Mouse (Mus musculus) thymus, adult 2 months (tissue): ENCODE results near the gene Pde10a. TPM values are rescaled to one million over a fixed set of nuclear protein-coding genes. Genes with fewer than 3 reads are reported as not detected.

ENCODE experiments used
- DNase-seq: peaks from one replicate; pipeline ENCODE4 v3.0.0; 2021
- H3K27ac ChIP-seq: fragments of 200-500 bp; 2 replicates; pipeline ENCODE4 v1.5.1; 2012; ENCODE audit warnings: low read length, control low read depth; ENCODE audit not compliant: control insufficient read depth, insufficient read depth
- H3K27me3 ChIP-seq: fragments of 200-500 bp; 2 replicates; pipeline ENCODE4 v1.6.1; 2012; ENCODE audit warnings: mild to moderate bottlenecking, low read length, moderate library complexity, mixed read lengths; ENCODE audit not compliant: control insufficient read depth, insufficient read depth
- H3K36me3 ChIP-seq: fragments of 200-500 bp; 2 replicates; pipeline ENCODE4 v1.6.1; 2012; ENCODE audit warnings: mild to moderate bottlenecking, low read length, moderate library complexity; ENCODE audit not compliant: control insufficient read depth, insufficient read depth
- H3K4me1 ChIP-seq: fragments of 200-500 bp; replicated peaks from 2 replicates; pipeline ENCODE4 v1.6.1; 2012; ENCODE audit warnings: low read length; ENCODE audit not compliant: control insufficient read depth, insufficient read depth
- H3K4me3 ChIP-seq: fragments of 200-500 bp; 2 replicates; pipeline ENCODE4 v1.5.1; 2012; ENCODE audit warnings: mild to moderate bottlenecking, low read length, control low read depth, moderate library complexity; ENCODE audit not compliant: control insufficient read depth, insufficient read depth
- CTCF ChIP-seq: fragments of 200-500 bp; IDR thresholded peaks from 2 replicates; pipeline ENCODE4 v1.5.1; 2012; ENCODE audit warnings: mild to moderate bottlenecking, control low read depth, low read length, moderate library complexity, borderline replicate concordance; ENCODE audit not compliant: control insufficient read depth, poor library complexity, insufficient read depth; ENCODE audit errors: extremely low read depth
- POLR2A ChIP-seq: fragments of 200-500 bp; IDR thresholded peaks from 2 replicates; pipeline ENCODE4 v1.6.1; 2012; ENCODE audit warnings: mild to moderate bottlenecking, low read length, control low read depth, moderate library complexity; ENCODE audit not compliant: control insufficient read depth, poor library complexity, insufficient read depth; ENCODE audit errors: extremely low read depth
- WGBS: fragments of 180-500 bp; shearing (Covaris S2); methylation state at CpG from one replicate; pipeline ENCODE4 v1.1.7; 2018; 5-methylcytosine and 5-hydroxymethylcytosine counted together
- polyA plus RNA-seq: library from polyadenylated mRNA; depleted of rRNA; stranded (reverse); fragments of >200 nt; gene quantifications from 2 replicates; pipeline ENCODE4 v1.2.3, GENCODE M21; 2012

The Pde10a gene
- polyA plus RNA-seq, 1 experiment = 4.8 TPM

DNA sequence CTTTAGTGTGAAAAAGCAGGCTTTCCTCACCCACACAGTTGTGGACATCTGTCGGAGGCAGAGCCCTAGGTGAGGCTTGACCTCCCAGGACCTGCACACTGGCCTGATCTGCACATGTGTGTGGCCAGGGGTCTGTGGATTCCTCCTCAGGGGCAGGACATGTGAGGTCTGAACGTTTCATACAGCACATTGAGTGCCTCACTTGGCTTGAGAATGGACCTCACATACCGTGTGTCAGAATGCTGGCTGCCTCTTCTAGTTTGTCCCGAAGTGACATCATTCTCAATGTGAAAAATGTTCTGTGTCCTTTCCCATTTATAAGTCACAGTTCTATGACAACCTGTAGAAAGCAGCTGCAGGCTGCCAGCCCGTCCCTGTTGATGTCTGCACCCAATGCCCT lies 385.4 kb downstream of the Pde10a start:
- Histone ChIP-seq H3K4me3 (no peak overlapping the region), H3K36me3 (no peaks in the 10 kb centered on the region), H3K27me3 (no peaks in the 10 kb centered on the region), H3K27ac (no peak overlapping the region), H3K4me1 (peaks cover 12% of the 10 kb centered on the region)
- 89% methylated on average over 5 of the region's 5 CpGs for whole genome bisulfite sequencing
- TF ChIP-seq POLR2A (no peak), CTCF (no peak)
- DNase-seq = no peak

GRCm38 (mm10) chr17:8912933-8913332 lies 387.8 kb downstream of the Pde10a start:
- H3K27me3 ChIP-seq = no peaks in the 10 kb centered on the region
- WGBS = 96% methylated on average over 3 of the region's 3 CpGs
- H3K4me1 ChIP-seq = peaks cover 12% of the 10 kb centered on the region
- TF ChIP-seq CTCF (no peak), POLR2A (no peak)
- no peak overlapping the region for H3K27ac ChIP-seq
- H3K4me3 ChIP-seq = no peak overlapping the region
- DNase-seq = no peak
- H3K36me3 ChIP-seq = no peaks in the 10 kb centered on the region

DNA sequence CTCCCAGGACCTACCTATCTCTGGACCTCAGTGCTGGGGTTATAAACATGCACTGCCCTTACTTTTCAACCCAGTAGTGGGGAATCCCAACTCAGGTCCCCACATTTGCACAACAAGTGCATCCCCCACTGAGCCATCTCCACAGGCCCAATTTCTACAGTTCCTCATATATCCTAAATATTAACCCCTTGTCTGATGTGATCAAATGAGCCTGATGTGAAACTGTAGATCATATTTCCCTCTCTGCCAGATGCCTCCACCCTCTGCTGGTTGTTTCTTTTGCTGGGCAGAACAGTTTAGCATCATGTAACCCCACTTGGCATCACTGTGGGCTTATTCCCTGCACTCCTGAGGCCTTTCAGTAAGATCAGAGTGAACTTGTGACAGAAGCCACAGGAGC lies 390.5 kb downstream of the Pde10a start:
- Histone ChIP-seq H3K4me3 (no peak overlapping the region), H3K27ac (no peak overlapping the region), H3K4me1 (peaks cover 5% of the 10 kb centered on the region), H3K27me3 (no peaks in the 10 kb centered on the region), H3K36me3 (no peaks in the 10 kb centered on the region)
- TF ChIP-seq POLR2A = no peak
- TF ChIP-seq CTCF = no peak
- no peak for DNase-seq

DNA sequence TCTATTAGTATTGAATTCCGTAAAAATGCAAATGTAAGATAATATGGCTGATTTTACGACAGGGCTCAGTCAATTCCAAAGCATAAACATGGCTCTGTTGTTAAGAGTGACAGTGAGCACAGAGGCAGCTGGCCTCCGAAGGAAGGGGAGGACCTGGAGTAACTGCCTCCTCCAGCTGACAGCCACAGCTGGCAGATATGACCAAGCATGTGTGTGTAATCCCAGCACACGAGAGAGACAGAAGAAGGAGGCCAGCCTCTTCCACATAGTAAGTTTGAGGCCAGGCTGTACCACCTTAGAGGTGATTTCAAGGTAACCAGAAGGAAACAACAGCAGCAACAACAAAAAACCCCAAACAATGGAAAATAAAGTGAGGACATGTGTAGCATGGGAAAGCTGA lies 397.9 kb downstream of the Pde10a start:
- Histone ChIP-seq H3K36me3 (no peaks in the 10 kb centered on the region), H3K27me3 (no peaks in the 10 kb centered on the region), H3K4me1 (peaks cover 27% of the 10 kb centered on the region), H3K4me3 (no peak overlapping the region), H3K27ac (peak overlapping the region; percentile 67)
- WGBS = 50% methylated on average over 4 of the region's 4 CpGs
- TF ChIP-seq CTCF = no peak
- no peak for TF ChIP-seq POLR2A
- peak; percentile 28 for DNase-seq

DNA sequence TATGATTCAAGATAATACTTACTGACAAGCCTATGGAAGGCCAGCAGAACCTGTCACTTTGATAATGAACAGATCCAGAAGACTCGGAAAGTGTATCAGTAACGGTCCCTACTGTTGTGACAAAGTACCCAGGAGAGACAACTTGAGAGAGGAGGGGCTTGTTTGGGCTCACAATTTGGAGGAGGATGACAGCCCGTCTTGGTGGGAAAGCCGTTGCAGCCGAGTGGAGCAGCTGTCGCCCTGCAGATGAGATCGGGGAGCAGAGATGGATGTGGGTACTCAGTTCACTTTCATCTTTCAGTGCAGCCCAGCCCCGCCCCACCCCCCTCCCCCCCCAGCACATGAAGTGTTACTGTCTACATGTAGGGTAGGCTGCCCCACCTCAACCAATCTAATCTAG lies 398.6 kb downstream of the Pde10a start:
- Histone ChIP-seq H3K27me3 (no peaks in the 10 kb centered on the region), H3K4me1 (peaks cover 31% of the 10 kb centered on the region), H3K4me3 (no peak overlapping the region), H3K27ac (peak overlapping the region; percentile 68), H3K36me3 (no peaks in the 10 kb centered on the region)
- 48% methylated on average over 8 of the region's 8 CpGs for WGBS
- DNase-seq = peak; percentile 53
- TF ChIP-seq CTCF (no peak), POLR2A (no peak)

DNA sequence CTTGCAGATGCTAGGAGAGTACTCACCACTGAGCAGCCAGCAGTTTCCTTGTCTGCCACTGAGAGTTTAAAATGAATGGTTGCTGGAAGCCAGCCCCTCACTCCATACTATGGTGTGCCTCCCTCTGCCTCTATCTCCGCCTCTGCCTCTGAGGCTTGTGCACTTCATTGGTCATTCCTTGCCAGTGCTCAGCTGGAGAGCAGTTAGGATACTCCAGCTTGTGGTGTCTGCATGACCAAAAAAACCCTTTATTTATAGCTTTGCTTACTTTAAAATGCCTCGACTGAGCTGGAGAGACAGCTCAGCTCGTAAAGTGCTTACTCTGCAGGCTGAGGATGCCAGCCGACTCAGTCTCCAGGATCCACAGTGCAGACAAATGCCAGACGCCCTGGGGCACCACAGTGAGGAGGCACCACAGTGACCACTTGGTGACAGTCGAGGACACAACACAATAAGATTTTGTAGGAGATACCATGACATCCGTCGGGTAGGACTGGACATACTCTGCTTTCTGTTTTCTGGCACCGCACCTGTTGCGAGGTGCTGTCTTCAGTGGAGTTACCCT lies 400.7 kb downstream of the Pde10a start:
- Histone ChIP-seq H3K27me3 (no peaks in the 10 kb centered on the region), H3K4me3 (no peak overlapping the region), H3K4me1 (peaks cover 33% of the 10 kb centered on the region), H3K27ac (peak overlapping the region; percentile 33; the same call in 1 of the 2 replicates), H3K36me3 (no peaks in the 10 kb centered on the region)
- TF ChIP-seq CTCF = no peak
- TF ChIP-seq POLR2A = no peak
- WGBS = 81% methylated on average over 10 of the region's 10 CpGs
- no peak for DNase-seq

DNA sequence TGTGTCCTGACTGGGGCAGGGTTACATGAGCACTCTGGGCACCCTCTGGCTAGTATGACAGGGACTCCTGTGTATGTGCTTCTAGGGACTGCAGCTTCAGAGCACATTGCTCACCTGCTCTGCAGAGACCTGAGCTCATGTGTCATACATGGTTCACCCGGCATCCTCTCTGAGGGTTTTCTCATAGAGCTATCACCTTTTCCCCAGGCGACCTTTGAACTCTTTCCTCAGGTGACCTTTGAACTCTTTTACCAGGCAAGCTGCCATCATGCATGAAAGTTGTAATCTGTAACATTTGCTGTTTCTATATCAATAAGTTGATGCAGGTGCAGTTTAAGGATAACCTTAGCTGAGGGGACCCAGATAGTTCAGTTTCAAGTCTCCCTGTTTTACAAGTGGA lies 403.4 kb downstream of the Pde10a start:
- peaks cover 38% of the 10 kb centered on the region for H3K4me1 ChIP-seq
- no peaks in the 10 kb centered on the region for H3K27me3 ChIP-seq
- H3K36me3 ChIP-seq = no peaks in the 10 kb centered on the region
- no peak for TF ChIP-seq POLR2A
- TF ChIP-seq CTCF = no peak
- no peak overlapping the region for H3K27ac ChIP-seq
- H3K4me3 ChIP-seq = no peak overlapping the region
- no peak for DNase-seq
- WGBS = 85% methylated on average over 2 of the region's 2 CpGs
